Mouse (Mus musculus) forelimb bud, embryonic 11.5 days (tissue): ENCODE results near the gene Btnl2.

Source experiments
- DNase-seq: peaks from one replicate; pipeline ENCODE4 v3.0.0-alpha.2; 2012; ENCODE audit warnings: low read depth, low spot score

The Btnl2 gene

DNA sequence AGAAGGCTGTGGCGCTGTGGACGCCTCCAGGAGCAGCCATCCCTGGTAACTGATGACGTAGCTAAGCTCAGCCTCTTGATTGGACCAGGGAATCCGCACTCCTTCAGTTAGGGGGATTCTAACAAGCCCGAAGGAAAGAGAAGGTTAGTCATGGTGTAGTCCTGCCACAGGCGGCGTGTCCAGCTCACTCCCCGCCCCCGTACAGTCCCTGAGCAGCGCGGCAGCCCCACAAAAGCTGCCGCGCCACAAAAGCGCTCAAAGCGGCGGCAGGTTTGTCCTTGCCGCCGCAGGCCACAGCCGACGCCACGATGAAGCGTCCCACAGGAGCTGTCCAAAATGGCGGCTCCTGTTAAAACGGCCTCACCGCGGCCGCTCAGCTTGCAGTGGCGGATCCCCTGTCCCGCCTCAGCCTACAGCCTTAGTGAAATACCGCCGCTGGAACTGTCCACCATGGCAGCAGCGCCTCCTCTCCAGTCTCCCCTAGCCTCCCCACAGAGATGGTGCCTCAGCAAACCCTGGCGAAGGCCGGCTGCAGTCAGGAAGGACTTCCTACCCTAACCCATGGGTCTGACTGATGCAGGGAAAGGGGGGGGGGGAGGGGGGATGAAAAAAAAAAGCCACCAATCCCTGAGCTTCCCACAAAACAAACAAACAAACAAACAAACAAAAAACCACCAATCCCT lies 44.2 kb downstream of the Btnl2 start, which contains the start of gene BC051142:
BC051142 (plus strand) TSS at position 110 of the 683 bp plus-strand sequence.
- peak; percentile 91 for DNase-seq

DNA sequence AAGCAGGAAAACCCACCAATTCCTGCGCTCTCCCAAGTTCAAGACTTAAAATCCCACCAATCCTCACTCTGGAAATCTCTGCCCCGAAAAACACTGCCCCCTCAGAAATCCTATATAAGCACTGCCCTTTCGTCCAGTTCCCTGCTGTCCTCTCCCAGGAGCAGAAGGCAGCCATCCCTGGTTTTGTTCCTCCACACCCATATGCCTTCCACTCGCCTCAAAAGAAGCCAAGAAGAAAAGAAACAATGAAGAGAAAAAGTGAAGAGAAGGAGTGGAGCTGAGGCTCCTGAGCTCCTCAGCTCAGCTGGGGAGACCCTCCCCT lies 44.7 kb downstream of the Btnl2 start:
- no peak for DNase-seq

DNA sequence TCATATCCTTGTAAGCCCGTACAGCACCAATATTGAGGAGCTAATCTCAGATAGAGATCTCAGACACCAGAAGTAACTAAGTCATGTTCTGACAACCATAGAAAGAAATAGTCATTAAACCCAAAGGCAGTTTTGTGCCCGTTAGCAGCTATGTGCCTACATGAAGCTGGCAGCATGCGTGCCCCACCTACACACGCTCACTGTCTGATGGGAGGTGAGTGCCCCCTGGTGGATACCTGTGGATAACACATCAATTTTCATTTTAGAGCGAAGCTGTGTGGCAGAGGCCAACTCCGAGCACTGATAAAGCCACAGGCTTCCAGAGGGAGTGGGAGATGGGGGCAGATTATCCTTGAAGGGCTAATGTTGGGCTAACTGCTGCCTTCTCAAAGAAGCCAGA lies 56.5 kb downstream of the Btnl2 start:
- DNase-seq: peak; percentile 61
